Mouse (Mus musculus) induced T-regulatory cell, adult 2 months (primary cell): ENCODE measurements around the gene Lpar5.

Source experiments
- DNase-seq: peaks from one replicate; pipeline ENCODE4 v3.0.0-alpha.2; 2012; ENCODE audit warnings: low read depth

Gene Lpar5

DNA sequence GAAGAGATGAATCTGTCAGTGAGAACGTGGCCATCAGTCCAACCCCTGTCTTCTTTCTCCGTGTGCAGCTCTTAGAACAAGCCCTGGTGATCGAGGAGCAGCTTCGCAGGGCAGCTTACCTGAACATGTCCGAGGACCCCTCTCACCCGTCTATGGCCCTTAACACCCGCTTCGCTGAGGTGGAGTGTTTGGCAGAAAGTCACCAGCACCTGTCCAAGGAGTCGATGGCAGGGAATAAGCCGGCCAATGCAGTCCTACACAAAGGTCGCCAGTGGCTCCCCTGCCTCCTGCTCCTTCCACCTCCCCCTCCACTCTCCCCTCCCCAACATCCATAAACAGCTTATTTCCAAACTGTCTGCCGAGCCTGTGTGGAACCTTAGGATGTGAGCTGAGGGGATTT, 61.0 kb downstream of the Lpar5 start:
- DNase-seq = no peak

GRCm38 (mm10) chr6:125129710-125130402, 62.1 kb downstream of the Lpar5 start:
- DNase-seq = no peak

GRCm38 (mm10) chr6:125131302-125132156, 63.8 kb downstream of the Lpar5 start, which contains the start of gene Nop2:
Gene Nop2 (plus strand): TSS chr6:125131909.
- DNase-seq = peak; percentile 98
